Mouse (Mus musculus): ENCODE measurements around the gene Amigo1.

Gene Amigo1

GRCm38 (mm10) chr3:108186098-108187047 is at the start of gene Amigo1:
Gene Amigo1, plus strand, starts transcription at chr3:108186335.
- peak; percentile 65 to 79 for DNase-seq

GRCm38 (mm10) chr3:108139113-108139512 is 47.0 kb upstream of the Amigo1 start:
- DNase-seq: no peak

GRCm38 (mm10) chr3:108140786-108141185 is 45.3 kb upstream of the Amigo1 start:
- no peak for DNase-seq

- peak; percentile 94 to 96 for DNase-seq
Measured at GRCm38 (mm10) chr3:108145534-108146445, 40.3 kb upstream of the Amigo1 start, which contains the start of gene Gnai3. Gene Gnai3, minus strand, starts transcription at chr3:108146146.

GRCm38 (mm10) chr3:108146671-108147070 is 39.5 kb upstream of the Amigo1 start:
- no peak for DNase-seq

GRCm38 (mm10) chr3:108147386-108148235 is 38.5 kb upstream of the Amigo1 start:
- DNase-seq: peak; percentile 89 to 96

GRCm38 (mm10) chr3:108152290-108152689 is 33.8 kb upstream of the Amigo1 start:
- DNase-seq: no peak

- no peak for DNase-seq
Measured at GRCm38 (mm10) chr3:108154656-108155055, 31.5 kb upstream of the Amigo1 start, which contains the start of gene Gpr61. Gene Gpr61, minus strand, starts transcription at chr3:108154882.

- DNase-seq: no peak
Measured at GRCm38 (mm10) chr3:108158383-108159037, 27.6 kb upstream of the Amigo1 start.

- DNase-seq: no peak
Measured at GRCm38 (mm10) chr3:108164091-108164490, 22.0 kb upstream of the Amigo1 start.

- peak; percentile 73 to 75 for DNase-seq
Measured at GRCm38 (mm10) chr3:108164807-108165206, 21.3 kb upstream of the Amigo1 start.

GRCm38 (mm10) chr3:108165532-108166315 is 20.4 kb upstream of the Amigo1 start:
- DNase-seq: no peak

GRCm38 (mm10) chr3:108166486-108167211 is 19.5 kb upstream of the Amigo1 start:
- peak; percentile 35 to 62 for DNase-seq

- DNase-seq: no peak
Measured at GRCm38 (mm10) chr3:108167499-108167898, 18.6 kb upstream of the Amigo1 start.

- DNase-seq: no peak
Measured at GRCm38 (mm10) chr3:108169199-108169598, 16.9 kb upstream of the Amigo1 start.

- DNase-seq: peak in 1 of 2 experiments; percentile 52
Measured at GRCm38 (mm10) chr3:108174672-108175531, 11.2 kb upstream of the Amigo1 start.

- no peak for DNase-seq
Measured at GRCm38 (mm10) chr3:108178756-108179715, 7.1 kb upstream of the Amigo1 start.

GRCm38 (mm10) chr3:108180514-108180913 is 5.6 kb upstream of the Amigo1 start:
- DNase-seq: no peak
